In genomic region chr16:46776367-46776766, GRCm38 (mm10) we compare ENCODE assay signal across 20 mouse cellular contexts.
A peak's percentile ranks its signal among the peaks of the same experiment; 100 is the strongest.
DNase-seq lines count a peak whose midpoint lies in the region; ATAC-seq and TF ChIP-seq lines count a peak whose summit lies in the region.
"Had no signal": no experiment of that assay in that cellular context is flagged by ENCODE, and none has a peak within 500 bp of the region (broad histone marks: within the 10 kb centered on the region; RNA-seq: fewer than 3 reads in every experiment).

No protein-coding gene starts in this region.

- no peak overlapping the region for H3K4me2 ChIP-seq in midbrain, postnatal 0 days (ENCODE audit: low read depth, low read length, poor library complexity, severe bottlenecking)
- no peak overlapping the region for H3K4me2 ChIP-seq in midbrain, embryonic 13.5 days (replicated peaks)
- H3K4me2 ChIP-seq in liver, postnatal 0 days (ENCODE audit: low read depth, low read length) = peak overlapping the region; percentile 48
- H3K4me2 ChIP-seq: heart, embryonic 12.5 days; hindbrain, embryonic 15.5 days; neural tube, embryonic 13.5 days had no signal

- no peak for TF ChIP-seq CTCF in midbrain, postnatal 0 days (IDR thresholded peaks at IDR 0.05)
- TF ChIP-seq CTCF in liver, postnatal 0 days (IDR thresholded peaks at IDR 0.05; ENCODE audit: low read depth) = no peak

- H3K27me3 ChIP-seq in midbrain, postnatal 0 days (ENCODE audit: insufficient read depth, low read length) = no peaks in the 10 kb centered on the region
- no peaks in the 10 kb centered on the region for H3K27me3 ChIP-seq in midbrain, embryonic 13.5 days
- no peaks in the 10 kb centered on the region for H3K27me3 ChIP-seq in liver, postnatal 0 days (ENCODE audit: insufficient read depth, low read length)
- H3K27me3 ChIP-seq: heart, embryonic 12.5 days; hindbrain, embryonic 15.5 days; neural tube, embryonic 13.5 days had no signal

- WGBS in midbrain, postnatal 0 days = 74% methylated on average over 5 of the region's 5 CpGs
- 70% methylated on average over 5 of the region's 5 CpGs for WGBS in midbrain, embryonic 13.5 days
- WGBS in liver, postnatal 0 days (ENCODE audit: insufficient replicate concordance) = 48% methylated on average over 5 of the region's 5 CpGs

- no peaks in the 10 kb centered on the region for H3K9me3 ChIP-seq in midbrain, postnatal 0 days (ENCODE audit: low read length)
- no peaks in the 10 kb centered on the region for H3K9me3 ChIP-seq in midbrain, embryonic 13.5 days
- H3K9me3 ChIP-seq in liver, postnatal 0 days (ENCODE audit: low read length) = no peaks in the 10 kb centered on the region
- H3K9me3 ChIP-seq: heart, embryonic 12.5 days; hindbrain, embryonic 15.5 days; neural tube, embryonic 13.5 days had no signal

- no peak overlapping the region for H3K4me3 ChIP-seq in midbrain, postnatal 0 days (ENCODE audit: low read depth, low read length)
- no peak overlapping the region for H3K4me3 ChIP-seq in midbrain, embryonic 13.5 days (replicated peaks)
- H3K4me3 ChIP-seq in liver, postnatal 0 days (ENCODE audit: low read depth, low read length) = no peak overlapping the region
- H3K4me3 ChIP-seq: erythroblast, embryonic 14.5 days; heart, embryonic 12.5 days; hindbrain, embryonic 15.5 days; neural tube, embryonic 13.5 days had no signal

- H3K27ac ChIP-seq in midbrain, postnatal 0 days (ENCODE audit: low read depth, low read length) = no peak overlapping the region
- no peak overlapping the region for H3K27ac ChIP-seq in midbrain, embryonic 13.5 days
- no peak overlapping the region for H3K27ac ChIP-seq in liver, postnatal 0 days (ENCODE audit: low read depth)
- H3K27ac ChIP-seq: hindbrain, embryonic 15.5 days; liver, embryonic 14.5 days; neural tube, embryonic 13.5 days had no signal

- H3K4me1 ChIP-seq in midbrain, postnatal 0 days (ENCODE audit: insufficient read depth, low read length) = no peaks in the 10 kb centered on the region
- no peaks in the 10 kb centered on the region for H3K4me1 ChIP-seq in midbrain, embryonic 13.5 days (replicated peaks)
- no peaks in the 10 kb centered on the region for H3K4me1 ChIP-seq in liver, postnatal 0 days (ENCODE audit: insufficient read depth)
- H3K4me1 ChIP-seq: heart, embryonic 12.5 days; hindbrain, embryonic 15.5 days; neural tube, embryonic 13.5 days had no signal

- no peak for TF ChIP-seq EP300 in liver, postnatal 0 days (IDR thresholded peaks at IDR 0.05; ENCODE audit: low read depth)

- DNase-seq in cerebellum, postnatal 14 days = peak; percentile 10 to 32
- no peak for DNase-seq in cerebellum, adult 11 months
- peak; percentile 13 for DNase-seq in midbrain, postnatal 0 days (ENCODE audit: low spot score)
- DNase-seq in kidney, adult 9 months = peak; percentile 62
- no peak for DNase-seq in liver, postnatal 0 days
- DNase-seq in layer of hippocampus, adult 9-10 months (ENCODE audit: low spot score) = no peak
- no peak for DNase-seq in right cerebral cortex, postnatal 36 days (ENCODE audit: low spot score in 2 of 2)
- DNase-seq: cerebellum, postnatal 36 days; heart, postnatal 36 days; layer of hippocampus, postnatal 36 days; left cerebral cortex, postnatal 4 days; lung, postnatal 14 days; right cerebral cortex, postnatal 25 days; thymus, postnatal 4 days had no signal

- H3K9ac ChIP-seq in midbrain, postnatal 0 days (replicated peaks; ENCODE audit: low read length, poor library complexity, severe bottlenecking) = no peak overlapping the region
- no peak overlapping the region for H3K9ac ChIP-seq in midbrain, embryonic 13.5 days (replicated peaks)
- no peak overlapping the region for H3K9ac ChIP-seq in liver, postnatal 0 days (replicated peaks)
- H3K9ac ChIP-seq: heart, embryonic 12.5 days; hindbrain, embryonic 15.5 days; liver, embryonic 14.5 days; neural tube, embryonic 13.5 days had no signal

- ATAC-seq in midbrain, postnatal 0 days (ENCODE audit: low FRiP score) = no peak
- no peak for ATAC-seq in midbrain, embryonic 13.5 days
- ATAC-seq in liver, postnatal 0 days = no peak

- no peaks in the 10 kb centered on the region for H3K36me3 ChIP-seq in midbrain, postnatal 0 days (ENCODE audit: insufficient read depth, low read length)
- no peaks in the 10 kb centered on the region for H3K36me3 ChIP-seq in midbrain, embryonic 13.5 days
- no peaks in the 10 kb centered on the region for H3K36me3 ChIP-seq in liver, postnatal 0 days (replicated peaks; ENCODE audit: insufficient read depth, low read length)
- H3K36me3 ChIP-seq: heart, embryonic 12.5 days; hindbrain, embryonic 15.5 days; neural tube, embryonic 13.5 days had no signal

Comparison
In these comparisons a context has a peak if more than half of its experiments do, and no peak if none do; other contexts are left out.
1. DNase-seq: peak in cerebellum, postnatal 14 days (2 of 2), midbrain, postnatal 0 days (single experiment) and kidney, adult 9 months (single experiment); none in cerebellum, adult 11 months (single experiment), liver, postnatal 0 days (single experiment), layer of hippocampus, adult 9-10 months (single experiment) and right cerebral cortex, postnatal 36 days (0 of 2).